Comparison of ENCODE assay signal across 20 mouse cellular contexts in genomic region chr13:119916449-119916848, GRCm38 (mm10). TPM values are rescaled to one million over a fixed set of nuclear protein-coding genes. Genes with fewer than 3 reads are reported as not detected.
"Had no signal": no experiment of that assay in that cellular context is flagged by ENCODE, and none has a peak within 500 bp of the region (broad histone marks: within the 10 kb centered on the region; RNA-seq: fewer than 3 reads in every experiment).

No protein-coding gene starts in this region.

RNA-seq across cellular contexts. Expression of gene Gm21761, which starts 12.6 kb away (rescaled TPM):
- total RNA-seq: midbrain, postnatal 0 days; monocyte, adult 5-6 weeks had no signal
- polyA plus RNA-seq: liver, embryonic 13.5 days; liver, embryonic 15.5 days; liver, postnatal 0 days; lung, adult 2 months; lung, embryonic 15.5 days; lung, postnatal 0 days; macrophage; midbrain, embryonic 11.5 days; midbrain, embryonic 13.5 days; midbrain, embryonic 15.5 days; midbrain, postnatal 0 days; neural tube, embryonic 12.5 days; neural tube, embryonic 14.5 days; small intestine, adult 2 months; stomach, embryonic 15.5 days; stomach, postnatal 0 days; testis, adult 2 months; thymus, adult 2 months; urinary bladder, adult 2 months had no signal

RNA-seq across cellular contexts. Expression of gene Tcstv1, which starts 21.9 kb away (rescaled TPM):
- total RNA-seq: midbrain, postnatal 0 days; monocyte, adult 5-6 weeks had no signal
- polyA plus RNA-seq: liver, embryonic 13.5 days; liver, embryonic 15.5 days; liver, postnatal 0 days; lung, adult 2 months; lung, embryonic 15.5 days; lung, postnatal 0 days; macrophage; midbrain, embryonic 11.5 days; midbrain, embryonic 13.5 days; midbrain, embryonic 15.5 days; midbrain, postnatal 0 days; neural tube, embryonic 12.5 days; neural tube, embryonic 14.5 days; small intestine, adult 2 months; stomach, embryonic 15.5 days; stomach, postnatal 0 days; testis, adult 2 months; thymus, adult 2 months; urinary bladder, adult 2 months had no signal

RNA-seq across cellular contexts. Expression of gene B020031M17Rik, which starts 34.2 kb away (rescaled TPM):
- total RNA-seq: midbrain, postnatal 0 days; monocyte, adult 5-6 weeks had no signal
- polyA plus RNA-seq: liver, embryonic 13.5 days; liver, embryonic 15.5 days; liver, postnatal 0 days; lung, adult 2 months; lung, embryonic 15.5 days; lung, postnatal 0 days; macrophage; midbrain, embryonic 11.5 days; midbrain, embryonic 13.5 days; midbrain, embryonic 15.5 days; midbrain, postnatal 0 days; neural tube, embryonic 12.5 days; neural tube, embryonic 14.5 days; small intestine, adult 2 months; stomach, embryonic 15.5 days; stomach, postnatal 0 days; testis, adult 2 months; thymus, adult 2 months; urinary bladder, adult 2 months had no signal
